Mouse (Mus musculus): Measurements from ENCODE around the gene Gzmk.

Gene Gzmk

GRCm38 (mm10) chr13:113203146-113203545 lies 22.6 kb downstream of the Gzmk start:
- DNase-seq (ENCODE audit: low spot score) = no peak

- no peak for DNase-seq (ENCODE audit: low spot score)
These were observed 23.5 kb downstream of the Gzmk start for GRCm38 (mm10) chr13:113202184-113202583.

- DNase-seq (ENCODE audit: low spot score) = no peak
These were observed 24.1 kb downstream of the Gzmk start for GRCm38 (mm10) chr13:113201631-113202030.

GRCm38 (mm10) chr13:113200726-113201125 lies 25.0 kb downstream of the Gzmk start:
- no peak for DNase-seq (ENCODE audit: low spot score)

- DNase-seq (ENCODE audit: low spot score) = no peak
These were observed 26.4 kb downstream of the Gzmk start for GRCm38 (mm10) chr13:113199331-113199730.

GRCm38 (mm10) chr13:113197872-113198502 lies 27.7 kb downstream of the Gzmk start:
- DNase-seq (ENCODE audit: low spot score) = no peak

- DNase-seq (ENCODE audit: low spot score) = no peak
These were observed 28.7 kb downstream of the Gzmk start for GRCm38 (mm10) chr13:113196808-113197674.

GRCm38 (mm10) chr13:113183720-113184119 lies 42.0 kb downstream of the Gzmk start:
- no peak for DNase-seq (ENCODE audit: low spot score)

- DNase-seq (ENCODE audit: low spot score) = no peak
These were observed 42.4 kb downstream of the Gzmk start for GRCm38 (mm10) chr13:113183310-113183709.

- no peak for DNase-seq (ENCODE audit: low spot score)
These were observed 51.5 kb downstream of the Gzmk start for GRCm38 (mm10) chr13:113174162-113174561.

GRCm38 (mm10) chr13:113170256-113170655 lies 55.5 kb downstream of the Gzmk start:
- no peak for DNase-seq (ENCODE audit: low spot score)

GRCm38 (mm10) chr13:113168018-113168534 lies 57.6 kb downstream of the Gzmk start:
- no peak for DNase-seq (ENCODE audit: low spot score)

- no peak for DNase-seq (ENCODE audit: low spot score)
These were observed 61.3 kb downstream of the Gzmk start for GRCm38 (mm10) chr13:113164252-113165005.

GRCm38 (mm10) chr13:113151556-113151955 lies 74.2 kb downstream of the Gzmk start:
- no peak for DNase-seq (ENCODE audit: low spot score)

GRCm38 (mm10) chr13:113139597-113139996 lies 86.1 kb downstream of the Gzmk start:
- no peak for DNase-seq (ENCODE audit: low spot score)

GRCm38 (mm10) chr13:113129974-113130373 lies 95.7 kb downstream of the Gzmk start:
- DNase-seq (ENCODE audit: low spot score) = no peak
